Mouse (Mus musculus): ENCODE results near the gene Gphn. TPM values are rescaled to one million over a fixed set of nuclear protein-coding genes. Genes with fewer than 3 reads are reported as not detected.
A peak's percentile ranks its signal among the peaks of the same experiment; 100 is the strongest.

The Gphn gene
- total and polyA plus RNA-seq, 3 experiments: 13.9 to 22.4 (median 18.2) TPM

- in situ Hi-C loops (cut with MboI; ENCODE audit: low pct_ligation_motif_present, low pct_unique_long_range_greater_than_20kb, low sequenced_read_pairs): no loop called here
- Histone ChIP-seq H3K36me3 (replicated peaks in 1 of 2; ENCODE audit: control insufficient read depth in 1 of 2, insufficient read depth in 1 of 2, low read length in 1 of 2) (no peaks in the 10 kb centered on the region), H3K79me2 (replicated peaks; ENCODE audit: control insufficient read depth, extremely low read depth, insufficient read depth, poor library complexity, severe bottlenecking) (peaks cover 10% of the 10 kb centered on the region; the same call in 1 of the 2 replicates), H3K9me3 (replicated peaks; ENCODE audit: low read length) (no peaks in the 10 kb centered on the region), H3K27ac (ENCODE audit: insufficient read depth, low read depth) (peak overlapping the region; percentile 91), H3K4me3 (replicated peaks in 1 of 3; ENCODE audit: low read depth in 2 of 3, low read length in 2 of 3, poor library complexity in 1 of 3) (no peak overlapping the region), H3K4me1 (ENCODE audit: control insufficient read depth in 1 of 2, insufficient read depth in 2 of 2) (peaks cover 5 to 22% of the 10 kb centered on the region in 2 experiments), H3K27me3 (replicated peaks) (no peaks in the 10 kb centered on the region), H3K4me2 (ENCODE audit: insufficient read depth, low read depth, poor library complexity, severe bottlenecking) (peak overlapping the region; percentile 68), H3K9ac (ENCODE audit: insufficient read depth, low read depth) (peak overlapping the region; percentile 41; the same call in 1 of the 2 replicates)
- DNase-seq (ENCODE audit: extremely low read depth): peak; percentile 60
- dilution Hi-C loops (cut with MboI; ENCODE audit: extremely low pct_ligation_motif_present, extremely low pct_unique_long_range_greater_than_20kb, low sequenced_read_pairs): no loop called here
- TF ChIP-seq ETS1 (conservative IDR thresholded peaks at IDR 0.05; ENCODE audit: low read depth, low read length): peak; percentile 72
- peak; percentile 50; the same call in 1 of the 2 replicates for TF ChIP-seq JUND (conservative IDR thresholded peaks at IDR 0.05; ENCODE audit: low read depth, low read length)
- no peak for TF ChIP-seq NRF1 (IDR thresholded peaks at IDR 0.05; ENCODE audit: low read depth, low read length)
- TF ChIP-seq POLR2A (IDR thresholded peaks at IDR 0.05; ENCODE audit: low read depth, low read length): peak; percentile 31; the same call in 1 of the 2 replicates
- TF ChIP-seq JUN (IDR thresholded peaks at IDR 0.05; ENCODE audit: insufficient read depth, low read depth, low read length): peak; percentile 21; the same call in 1 of the 2 replicates
- no peak for TF ChIP-seq RAD21 (IDR thresholded peaks at IDR 0.05; ENCODE audit: low read depth, low read length)
- TF ChIP-seq ZMIZ1 (IDR thresholded peaks at IDR 0.05; ENCODE audit: low read depth, low read length): peak; percentile 40; the same call in 1 of the 2 replicates
- TF ChIP-seq ZNF384 (IDR thresholded peaks at IDR 0.05; ENCODE audit: low read depth, low read length): peak; percentile 88
- TF ChIP-seq CHD2 (IDR thresholded peaks at IDR 0.05; ENCODE audit: low read length): peak; percentile 52
- peak; percentile 69 for TF ChIP-seq TCF12 (IDR thresholded peaks at IDR 0.05; ENCODE audit: low read depth, low read length)
- peak; percentile 91 for TF ChIP-seq IRF4 (IDR thresholded peaks at IDR 0.05; ENCODE audit: low read depth, low read length)
- TF ChIP-seq USF1 (IDR thresholded peaks at IDR 0.05; ENCODE audit: low read depth, low read length): peak; percentile 23; the same call in 1 of the 2 replicates
- TF ChIP-seq ELF1 (IDR thresholded peaks at IDR 0.05; ENCODE audit: low read depth, low read length): no peak; the same call in 1 of the 2 replicates
- peak; percentile 81 for TF ChIP-seq RCOR1 (conservative IDR thresholded peaks at IDR 0.05; ENCODE audit: low read depth, low read length)
- 0 out of 2 replicates have a peak, but pooled peaks have one; percentile 37 for TF ChIP-seq MAZ (IDR thresholded peaks at IDR 0.05; ENCODE audit: low read depth, low read length)
- TF ChIP-seq BHLHE40 (IDR thresholded peaks at IDR 0.05; ENCODE audit: low read depth, low read length): peak; percentile 6; the same call in 1 of the 2 replicates
- TF ChIP-seq HCFC1 (IDR thresholded peaks at IDR 0.05; ENCODE audit: low read depth, low read length): peak; percentile 35; the same call in 1 of the 2 replicates
- TF ChIP-seq MEF2A (IDR thresholded peaks at IDR 0.05; ENCODE audit: borderline replicate concordance, low read depth, low read length): peak; percentile 90; the same call in 1 of the 2 replicates
- TF ChIP-seq PAX5 (IDR thresholded peaks at IDR 0.05; ENCODE audit: low read length): no peak
- TF ChIP-seq MAFK (IDR thresholded peaks at IDR 0.05; ENCODE audit: insufficient replicate concordance, low read length): peak; percentile 28; the same call in 1 of the 2 replicates
- peak; percentile 88 for TF ChIP-seq EP300 (IDR thresholded peaks at IDR 0.05; ENCODE audit: low read length)
- no peak for TF ChIP-seq MYC (IDR thresholded peaks at IDR 0.05; ENCODE audit: low read depth, low read length)
- no peak for TF ChIP-seq CTCF (conservative IDR thresholded peaks at IDR 0.05 in 1 of 2, IDR thresholded peaks at IDR 0.05 in 1 of 2; ENCODE audit: low read depth in 2 of 2, low read length in 2 of 2)
- TF ChIP-seq TBP (conservative IDR thresholded peaks at IDR 0.05; ENCODE audit: low read depth, low read length): peak; percentile 73; the same call in 1 of the 2 replicates
- 0 out of 2 replicates have a peak, but pooled peaks have one; percentile 6 for TF ChIP-seq SIN3A (IDR thresholded peaks at IDR 0.05; ENCODE audit: low read length)
Observed at GRCm38 (mm10) chr12:78298824-78299398, 72.7 kb downstream of the Gphn start.
